Mouse (Mus musculus) right cerebral cortex, postnatal 4 days (tissue): Measurements from ENCODE around the gene C2cd6.

Experiments used
- DNase-seq: peaks from one replicate; pipeline ENCODE4 v3.0.0-alpha.2; 2022

C2cd6 gene

DNA sequence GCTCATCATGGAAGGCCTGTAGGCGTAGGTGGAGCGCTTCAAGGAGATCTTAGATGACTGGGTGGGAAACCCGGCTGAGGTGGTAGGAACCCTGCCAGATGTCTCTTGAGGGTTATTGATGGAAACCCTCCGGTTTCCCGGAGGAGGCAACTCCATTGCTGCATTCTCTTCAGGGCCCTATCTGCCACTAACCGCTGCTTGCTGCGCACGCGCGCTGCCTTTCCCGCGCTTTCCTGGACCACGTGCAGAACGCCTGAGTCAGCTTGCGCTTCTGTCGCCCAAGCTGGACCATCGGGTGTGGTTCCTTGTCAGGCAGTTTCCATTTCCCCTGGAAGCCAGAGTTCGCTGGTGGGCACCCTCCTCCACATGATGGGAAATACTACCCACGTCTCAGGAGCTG lies at the start of gene C2cd6:
C2cd6 (minus strand) TSS at position 196 of the 400 bp plus-strand sequence.
- no peak for DNase-seq

DNA sequence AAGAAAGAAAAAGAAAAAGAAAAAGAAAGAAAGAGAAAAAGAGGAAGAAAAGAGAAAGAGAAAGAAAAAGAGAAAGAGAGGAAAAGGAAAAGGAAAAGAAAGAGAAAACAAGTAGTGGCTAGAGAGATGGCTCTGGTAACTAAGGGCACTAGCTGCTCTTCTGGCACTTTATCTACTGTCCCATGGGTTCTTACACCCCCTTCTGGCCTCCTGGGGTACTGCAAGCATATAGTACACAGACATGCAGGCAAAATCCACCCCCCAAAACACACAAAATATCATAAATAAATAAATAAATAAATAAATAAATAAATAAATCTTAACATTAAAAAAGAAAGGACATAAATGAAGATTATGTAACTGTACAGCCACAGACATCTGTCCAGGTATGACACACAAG lies 48.1 kb upstream of the C2cd6 start:
- DNase-seq: peak; percentile 47

GRCm38 (mm10) chr1:59134419-59134818 lies 39.7 kb upstream of the C2cd6 start:
- DNase-seq: no peak

DNA sequence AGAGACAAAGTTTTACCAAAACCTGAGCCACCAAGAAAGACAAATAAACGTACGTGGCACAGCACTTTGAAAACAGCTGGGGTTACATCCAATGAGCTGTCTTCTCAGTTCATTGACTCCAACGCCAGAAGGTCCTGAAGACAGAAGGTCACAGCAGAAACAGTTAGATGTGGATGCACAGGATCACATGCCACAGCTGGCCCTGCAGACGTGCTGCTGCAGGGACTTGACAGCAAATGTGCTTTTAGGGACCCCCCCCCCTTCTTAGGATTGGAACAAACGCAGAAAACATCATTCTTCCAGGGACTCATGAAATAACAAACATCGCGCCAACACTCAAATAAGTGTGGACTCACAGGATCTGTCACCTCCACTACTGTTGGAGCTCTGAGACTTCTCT lies 34.2 kb upstream of the C2cd6 start:
- DNase-seq: no peak

- no peak for DNase-seq
Observed at GRCm38 (mm10) chr1:59125558-59125957, 30.9 kb upstream of the C2cd6 start.

GRCm38 (mm10) chr1:59119720-59120457 lies 25.2 kb upstream of the C2cd6 start, which contains the start of gene Tmem237:
Gene Tmem237 (minus strand): TSS chr1:59120408.
- DNase-seq: peak; percentile 93

DNA sequence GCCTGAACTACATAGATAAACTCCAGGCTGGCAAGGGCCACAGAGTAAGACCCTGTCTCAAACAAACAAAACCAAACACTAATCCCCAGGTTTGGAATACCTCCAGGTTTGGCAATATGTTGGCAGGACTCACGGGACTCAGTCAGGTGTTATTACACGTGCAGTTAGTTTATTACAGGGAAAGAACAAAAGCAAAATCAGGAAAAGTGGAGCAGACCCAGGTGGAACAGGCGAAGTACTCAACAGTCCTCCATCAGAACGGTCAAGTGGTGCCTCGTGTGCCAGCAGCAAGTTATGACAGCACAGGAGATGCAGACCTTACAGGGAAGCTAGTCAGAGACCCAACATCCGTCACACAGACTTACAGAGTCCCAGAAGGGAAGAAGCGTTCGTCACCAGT lies 15.8 kb upstream of the C2cd6 start:
- DNase-seq: no peak

- no peak for DNase-seq
Observed at GRCm38 (mm10) chr1:59102071-59102470, 7.4 kb upstream of the C2cd6 start.

DNA sequence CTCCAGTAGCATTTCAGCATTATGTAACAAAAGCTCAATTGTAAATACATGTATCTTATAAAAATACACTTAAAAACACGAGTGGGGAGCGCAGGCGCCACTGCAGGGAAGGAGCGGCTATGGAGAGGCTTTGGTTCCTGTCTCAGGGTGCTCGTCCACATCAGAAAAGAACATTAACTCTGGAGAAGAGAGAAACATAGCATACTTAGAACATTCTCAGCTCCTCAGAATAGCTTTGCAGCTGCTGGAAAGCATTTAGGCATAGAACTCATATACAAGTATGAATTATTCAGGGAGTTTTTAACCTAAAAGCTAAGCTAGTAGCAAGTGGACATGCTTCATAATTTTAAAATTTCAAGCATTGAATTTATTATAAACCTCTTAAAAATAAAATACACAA lies 6.3 kb upstream of the C2cd6 start:
- DNase-seq: no peak

- DNase-seq: no peak
Observed at GRCm38 (mm10) chr1:59070867-59071266, 23.8 kb downstream of the C2cd6 start.

GRCm38 (mm10) chr1:59067976-59068375 lies 26.7 kb downstream of the C2cd6 start:
- peak; percentile 22 for DNase-seq

DNA sequence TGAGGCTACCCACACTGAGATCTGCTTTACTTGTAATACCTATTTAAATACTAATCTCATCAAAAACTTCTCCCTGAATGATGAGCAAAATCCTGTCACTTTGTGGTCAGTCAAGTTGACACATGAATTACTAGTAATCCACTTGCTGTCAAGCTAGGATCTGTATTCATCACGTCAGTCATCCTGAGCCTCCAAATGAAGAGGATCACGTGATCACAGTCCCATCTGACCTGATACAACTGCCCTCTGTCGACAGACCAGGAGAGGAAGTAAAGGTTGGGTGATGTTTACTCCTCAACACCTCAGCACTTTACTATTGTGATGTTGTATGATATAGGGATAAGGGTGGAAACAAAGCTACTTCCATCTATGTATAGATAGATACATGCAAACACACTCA lies 31.0 kb downstream of the C2cd6 start:
- DNase-seq: no peak

DNA sequence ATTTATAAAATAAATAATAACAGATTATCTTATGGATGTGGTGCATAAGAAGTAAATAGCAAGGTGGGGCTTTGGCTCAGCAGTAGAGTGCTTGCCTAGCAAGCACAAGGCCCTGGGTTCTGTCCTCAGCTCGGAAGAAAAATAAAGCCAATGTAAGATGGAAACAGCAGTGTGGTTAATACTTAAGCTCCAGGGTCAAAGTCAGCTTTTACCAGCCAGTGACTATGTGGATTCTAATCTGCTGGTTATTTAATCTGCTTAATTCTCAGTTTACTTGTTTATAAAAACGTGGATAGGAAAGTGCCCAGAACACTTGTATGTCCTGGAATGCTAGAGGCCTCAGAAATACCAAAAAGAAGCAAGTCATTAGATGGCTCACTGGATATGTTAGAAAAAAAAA lies 37.7 kb downstream of the C2cd6 start:
- no peak for DNase-seq

- DNase-seq: no peak
Observed at GRCm38 (mm10) chr1:59051306-59051705, 43.4 kb downstream of the C2cd6 start.

DNA sequence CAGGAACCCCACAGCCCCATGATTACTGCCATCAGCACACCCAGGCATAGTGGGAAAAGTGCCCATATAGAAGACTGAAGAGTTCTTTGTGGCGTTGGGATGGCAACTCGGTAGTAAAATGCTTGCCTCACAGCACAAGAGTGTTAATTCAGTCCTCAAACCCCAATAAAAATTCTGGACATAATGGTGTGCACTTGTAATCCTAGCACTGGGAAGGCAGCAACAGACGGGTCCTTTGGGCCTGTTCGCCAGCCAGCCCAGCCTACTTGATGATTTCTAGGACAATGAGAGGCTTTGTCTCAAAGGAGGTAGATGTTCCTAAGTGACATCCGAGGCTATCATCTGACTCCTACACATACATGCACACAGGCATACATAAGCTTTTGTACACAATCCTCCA lies 57.0 kb downstream of the C2cd6 start:
- DNase-seq: no peak

DNA sequence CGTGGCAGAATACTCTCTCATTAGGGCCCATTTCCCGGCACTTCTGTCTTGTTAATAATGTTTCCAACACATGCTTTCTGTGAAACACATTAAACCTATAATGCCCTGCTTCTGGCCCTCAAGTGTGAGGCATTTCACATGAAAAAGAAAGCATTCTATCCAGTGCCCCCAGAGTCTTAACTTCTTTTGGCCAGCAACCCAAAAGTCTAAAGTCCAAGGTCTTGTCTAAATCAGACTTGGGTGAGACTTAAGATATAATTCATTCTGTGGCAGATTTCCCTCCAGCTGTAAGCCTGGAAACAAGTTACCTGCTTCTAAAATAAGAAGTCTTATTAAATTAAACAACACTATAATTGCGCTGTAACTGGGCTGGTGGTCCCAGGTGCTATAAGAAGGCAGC lies 73.1 kb downstream of the C2cd6 start:
- no peak for DNase-seq

GRCm38 (mm10) chr1:59009250-59009649 lies 85.5 kb downstream of the C2cd6 start:
- peak; percentile 10 for DNase-seq
